Mouse (Mus musculus): ENCODE results near the gene Ccdc14.

- no peak for TF ChIP-seq POLR2A (IDR thresholded peaks at IDR 0.05; ENCODE audit: insufficient read depth, low read length)
- TF ChIP-seq CTCF (IDR thresholded peaks at IDR 0.05; ENCODE audit: low read depth, low read length): no peak
These were observed 4.1 kb downstream of the Ccdc14 start for GRCm38 (mm10) chr16:34694477-34694876.
